35 mouse cellular contexts compared by ENCODE assay signal in the genomic region with DNA sequence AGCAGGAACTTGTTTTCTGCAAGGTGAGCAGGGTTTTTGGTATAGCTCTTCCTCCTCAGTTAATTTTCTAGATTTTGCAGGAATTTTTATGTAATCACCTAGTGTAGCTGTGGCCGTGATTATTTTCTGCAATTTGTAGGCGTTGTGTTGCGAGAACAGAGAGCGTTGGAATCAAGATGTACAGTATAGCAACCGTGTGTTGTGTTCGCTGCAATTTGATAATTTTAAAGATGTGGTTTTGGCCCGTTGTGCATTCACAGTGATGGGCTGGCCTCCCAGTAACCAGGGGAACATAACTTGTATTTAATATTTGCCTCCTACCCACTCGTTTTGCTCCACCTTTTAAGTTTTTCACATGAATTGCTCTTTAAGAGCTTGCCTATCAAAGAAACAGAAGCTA. TPM values are rescaled to one million over a fixed set of nuclear protein-coding genes. Genes with fewer than 3 reads are reported as not detected.
DNase-seq lines count a peak whose midpoint lies in the region; ATAC-seq and TF ChIP-seq lines count a peak whose summit lies in the region.
"Had no signal": no experiment of that assay in that cellular context is flagged by ENCODE, and none has a peak within 500 bp of the region (broad histone marks: within the 10 kb centered on the region; RNA-seq: fewer than 3 reads in every experiment).

No protein-coding gene starts in this region.

- DNase-seq in heart, adult 11 months, result peak; percentile 62
- no peak for DNase-seq in heart, postnatal 25 days (ENCODE audit: low spot score)
- peak; percentile 50 for DNase-seq in right cerebral cortex, adult 18-20 months
- DNase-seq in right cerebral cortex, postnatal 25 days, result no peak
- DNase-seq in forebrain, postnatal 0 days, result no peak
- DNase-seq in urinary bladder, postnatal 25 days (ENCODE audit: low spot score), result no peak
- DNase-seq: adrenal gland, adult 8-10 months; B cell, adult 2 months; cerebellum, adult 9-10 months; cerebellum, postnatal 36 days; embryo, embryonic 11 days; gastrocnemius, postnatal 14 days; heart, postnatal 36 days; kidney, adult 18-20 months; kidney, postnatal 25 days; left cerebral cortex, postnatal 4 days; liver, postnatal 0 days; lung, postnatal 36 days; retina, postnatal 1 day; spleen, adult 18-20 months; thymus, postnatal 14 days had no signal

- 70% methylated on average over 8 of the region's 8 CpGs for WGBS in forebrain, postnatal 0 days

- no peaks in the 10 kb centered on the region for H3K9me3 ChIP-seq in forebrain, postnatal 0 days (ENCODE audit: low read length)
- H3K9me3 ChIP-seq: embryonic facial prominence, embryonic 12.5 days; heart, embryonic 10.5 days; heart, embryonic 15.5 days; hindbrain, embryonic 13.5 days; kidney, embryonic 15.5 days; liver, embryonic 12.5 days; megakaryocyte, embryonic 14.5 days; midbrain, embryonic 13.5 days had no signal

- H3K4me1 ChIP-seq in forebrain, postnatal 0 days (ENCODE audit: insufficient read depth), result no peaks in the 10 kb centered on the region
- H3K4me1 ChIP-seq: embryonic facial prominence, embryonic 12.5 days; heart, embryonic 10.5 days; heart, embryonic 15.5 days; hindbrain, embryonic 13.5 days; liver, embryonic 12.5 days; megakaryocyte, embryonic 14.5 days; midbrain, embryonic 13.5 days had no signal

- peak overlapping the region; percentile 28 for H3K4me3 ChIP-seq in forebrain, postnatal 0 days (ENCODE audit: low read depth, low read length)
- H3K4me3 ChIP-seq: embryonic facial prominence, embryonic 12.5 days; heart, embryonic 10.5 days; heart, embryonic 15.5 days; hindbrain, embryonic 13.5 days; kidney, embryonic 15.5 days; liver, embryonic 12.5 days; megakaryocyte, embryonic 14.5 days; midbrain, embryonic 13.5 days had no signal

- H3K27ac ChIP-seq in forebrain, postnatal 0 days (ENCODE audit: low read depth, low read length), result peak overlapping the region; percentile 79
- H3K27ac ChIP-seq: embryonic facial prominence, embryonic 12.5 days; heart, embryonic 10.5 days; heart, embryonic 15.5 days; hindbrain, embryonic 13.5 days; kidney, embryonic 15.5 days; liver, embryonic 12.5 days; midbrain, embryonic 13.5 days had no signal

- H3K36me3 ChIP-seq in forebrain, postnatal 0 days (ENCODE audit: insufficient read depth), result peaks cover 18% of the 10 kb centered on the region; the same call in 1 of the 2 replicates
- H3K36me3 ChIP-seq: heart, embryonic 10.5 days; heart, embryonic 15.5 days; hindbrain, embryonic 13.5 days; kidney, embryonic 15.5 days; liver, embryonic 12.5 days; midbrain, embryonic 13.5 days had no signal

- peak overlapping the region; percentile 16 for H3K4me2 ChIP-seq in forebrain, postnatal 0 days (ENCODE audit: low read depth)
- H3K4me2 ChIP-seq: embryonic facial prominence, embryonic 12.5 days; heart, embryonic 15.5 days; hindbrain, embryonic 13.5 days; kidney, embryonic 15.5 days; liver, embryonic 12.5 days; midbrain, embryonic 13.5 days had no signal

- no peaks in the 10 kb centered on the region for H3K27me3 ChIP-seq in forebrain, postnatal 0 days (ENCODE audit: insufficient read depth, low read length)
- H3K27me3 ChIP-seq: embryonic facial prominence, embryonic 12.5 days; heart, embryonic 15.5 days; hindbrain, embryonic 13.5 days; kidney, embryonic 15.5 days; liver, embryonic 12.5 days; midbrain, embryonic 13.5 days had no signal

- TF ChIP-seq CTCF in forebrain, postnatal 0 days (IDR thresholded peaks at IDR 0.05; ENCODE audit: low read depth), result no peak

- intact Hi-C loops in heart, postnatal 25 days (cut with DNase I), result no loop called here

- no peak for ATAC-seq in forebrain, postnatal 0 days
- no peak for ATAC-seq in inflammation-experienced regulatory T-cells, adult 6 months
- ATAC-seq: liver, embryonic 12.5 days; liver, postnatal 0 days; midbrain, embryonic 13.5 days had no signal

- H3K9ac ChIP-seq in forebrain, postnatal 0 days, result peak overlapping the region; percentile 31
- H3K9ac ChIP-seq: embryonic facial prominence, embryonic 12.5 days; heart, embryonic 15.5 days; hindbrain, embryonic 13.5 days; kidney, embryonic 15.5 days; liver, embryonic 12.5 days; liver, postnatal 0 days; midbrain, embryonic 13.5 days had no signal

RNA-seq across cellular contexts. Expression of a gene that starts 49.3 kb away (rescaled TPM):
- not detected for total RNA-seq in heart, postnatal 25 days (2021)
- 1.4 and 2.8 TPM in 2 replicates for total RNA-seq in forebrain, postnatal 0 days (2014; rRNA removed)
- polyA plus RNA-seq in forebrain, postnatal 0 days (2015; fragmentation: Nextera tagmentation; extraction: Ambion mirVana), result 1.6 and 2.0 TPM in 2 replicates
- not detected for polyA plus RNA-seq in inflammation-experienced regulatory T-cells, adult 6 months (2017; shearing (Covaris generic))
- total RNA-seq: gastrocnemius, postnatal 14 days; granulocyte monocyte progenitor cell, adult 5-6 weeks; heart, postnatal 36 days; layer of hippocampus, adult 8-10 months had no signal
- polyA plus RNA-seq: heart, embryonic 10.5 days; liver, embryonic 12.5 days; liver, postnatal 0 days; lung, embryonic 16.5 days; midbrain, embryonic 13.5 days; neural tube, embryonic 14.5 days; stomach, embryonic 16.5 days had no signal

Comparison
In these comparisons a context has a peak if more than half of its experiments do, and no peak if none do; other contexts are left out.
1. DNase-seq: peak in heart, adult 11 months (single experiment) and right cerebral cortex, adult 18-20 months (single experiment); none in heart, postnatal 25 days (single experiment), right cerebral cortex, postnatal 25 days (single experiment), forebrain, postnatal 0 days (single experiment) and urinary bladder, postnatal 25 days (single experiment).